Mouse (Mus musculus) MEL (cell line): ENCODE measurements around the gene Ttll11.

ENCODE experiments used
- CHD1 ChIP-seq: IDR thresholded peaks from 2 replicates; pipeline ENCODE4 v1.6.1; 2012; ENCODE audit warnings: low read depth, mild to moderate bottlenecking, inconsistent platforms, low read length, improper control_type of control experiment
- CTCF ChIP-seq, 3 experiments: IDR thresholded peaks in 2 of 3; conservative IDR thresholded peaks in 1 of 3; 2 replicates each; pipeline ENCODE4 v1.5.1; 2011 to 2012; ENCODE audit warnings: low read length in 3 of 3, low read depth in 2 of 3, mild to moderate bottlenecking in 2 of 3, improper control_type of control experiment in 1 of 3, inconsistent platforms in 1 of 3, mixed read lengths in 1 of 3, moderate library complexity in 1 of 3; ENCODE audit not compliant: control insufficient read depth in 1 of 3, insufficient read depth in 1 of 3, poor library complexity in 1 of 3, severe bottlenecking in 1 of 3
- EP300 ChIP-seq, 2 experiments: IDR thresholded peaks; 2 replicates each; pipeline ENCODE4 v1.6.1; 2011; ENCODE audit warnings: improper control_type of control experiment in 2 of 2, low read length in 2 of 2, low read depth in 1 of 2, mild to moderate bottlenecking in 1 of 2
- GATA1 ChIP-seq: IDR thresholded peaks from 2 replicates; pipeline ENCODE4 v1.6.1; 2011; ENCODE audit warnings: low read depth, low read length, improper control_type of control experiment
- NELFE ChIP-seq: IDR thresholded peaks from 2 replicates; pipeline ENCODE4 v1.6.1; 2011; ENCODE audit warnings: low read depth, low read length, improper control_type of control experiment
- POLR2A ChIP-seq, 2 experiments: IDR thresholded peaks; 2 replicates each; pipeline ENCODE4 v1.6.1; 2011 to 2012; ENCODE audit warnings: low read length in 2 of 2, mild to moderate bottlenecking in 2 of 2, control low read depth in 1 of 2, improper control_type of control experiment in 1 of 2, low read depth in 1 of 2, moderate library complexity in 1 of 2; ENCODE audit not compliant: control insufficient read depth in 1 of 2, insufficient read depth in 1 of 2, poor library complexity in 1 of 2
- RAD21 ChIP-seq: IDR thresholded peaks from 2 replicates; pipeline ENCODE4 v1.6.1; 2011; ENCODE audit warnings: mild to moderate bottlenecking, low read depth, low read length, improper control_type of control experiment
- RCOR1 ChIP-seq: IDR thresholded peaks from 2 replicates; pipeline ENCODE4 v1.6.1; 2012; ENCODE audit warnings: low read depth, mild to moderate bottlenecking, inconsistent platforms, low read length, improper control_type of control experiment
- TCF12 ChIP-seq: IDR thresholded peaks from 2 replicates; pipeline ENCODE4 v1.6.1; 2014; ENCODE audit warnings: low read depth, mild to moderate bottlenecking, inconsistent platforms, low read length, improper control_type of control experiment, moderate library complexity

DNA sequence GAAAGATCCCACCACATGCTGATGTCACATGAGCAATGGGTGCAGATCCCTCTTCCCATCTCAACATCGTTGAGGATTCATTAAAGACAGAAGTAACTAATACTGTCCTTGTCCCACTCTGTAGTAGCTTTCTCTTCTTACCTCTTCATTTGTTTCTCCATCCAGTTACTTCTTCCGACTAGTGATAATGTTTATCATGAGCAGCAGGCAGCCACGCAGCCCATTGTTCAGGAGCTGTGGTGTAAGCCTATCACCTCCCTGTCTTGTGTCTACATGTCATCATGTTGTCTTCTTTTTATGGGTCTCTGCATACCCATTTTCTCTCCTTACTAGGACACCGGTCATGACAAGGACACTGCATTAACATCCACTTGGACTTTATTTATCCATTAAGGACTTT is 150.6 kb downstream of the Ttll11 start:
- TF ChIP-seq CTCF (IDR thresholded peaks at IDR 0.05 in 2 of 3, conservative IDR thresholded peaks at IDR 0.05 in 1 of 3; ENCODE audit: control insufficient read depth in 1 of 3, insufficient read depth in 1 of 3, low read depth in 2 of 3, low read length in 3 of 3, poor library complexity in 1 of 3, severe bottlenecking in 1 of 3): no peak
- peak; percentile 93 for TF ChIP-seq TCF12
- no peak for TF ChIP-seq CHD1
- TF ChIP-seq EP300 (IDR thresholded peaks at IDR 0.05; ENCODE audit: low read depth in 1 of 2, low read length in 2 of 2): peak; percentile 86 to 93
- no peak for TF ChIP-seq POLR2A (IDR thresholded peaks at IDR 0.05; ENCODE audit: control insufficient read depth in 1 of 2, insufficient read depth in 1 of 2, low read depth in 1 of 2, low read length in 2 of 2, poor library complexity in 1 of 2)
- peak; percentile 91 for TF ChIP-seq GATA1
- no peak for TF ChIP-seq RCOR1
- no peak for TF ChIP-seq RAD21
- no peak for TF ChIP-seq NELFE
